In genomic region chr8:4516162-4516561, GRCm38 (mm10) we compare ENCODE assay signal across 8 mouse cellular contexts. TPM values are rescaled to one million over a fixed set of nuclear protein-coding genes. Genes with fewer than 3 reads are reported as not detected.
DNase-seq lines count a peak whose midpoint lies in the region; ATAC-seq and TF ChIP-seq lines count a peak whose summit lies in the region.

No protein-coding gene starts in this region.

- peak; percentile 56 for TF ChIP-seq CTCF in bone marrow, adult 2 months (IDR thresholded peaks at IDR 0.05; ENCODE audit: control insufficient read depth, insufficient read depth, low read length)

- no peaks in the 10 kb centered on the region for H3K27me3 ChIP-seq in midbrain, embryonic 11.5 days (ENCODE audit: control insufficient read depth, insufficient read depth, low read length)

- no peak for ATAC-seq in midbrain, embryonic 11.5 days (ENCODE audit: low FRiP score)

- no peak overlapping the region for H3K27ac ChIP-seq in bone marrow, adult 2 months (ENCODE audit: control insufficient read depth, insufficient read depth, low read depth, low read length, poor library complexity)
- no peak overlapping the region for H3K27ac ChIP-seq in midbrain, embryonic 11.5 days (ENCODE audit: low read depth, low read length)

- no peak overlapping the region for H3K9ac ChIP-seq in midbrain, embryonic 11.5 days (ENCODE audit: low read length)

- H3K9me3 ChIP-seq in midbrain, embryonic 11.5 days (ENCODE audit: control insufficient read depth, low read length) = no peaks in the 10 kb centered on the region

- TF ChIP-seq POLR2A in bone marrow, adult 2 months (IDR thresholded peaks at IDR 0.05; ENCODE audit: borderline replicate concordance, control insufficient read depth, low read depth, low read length) = no peak

- H3K4me2 ChIP-seq in midbrain, embryonic 11.5 days = no peak overlapping the region

- H3K36me3 ChIP-seq in midbrain, embryonic 11.5 days (ENCODE audit: control insufficient read depth, insufficient read depth, low read length) = peaks cover 3% of the 10 kb centered on the region

- H3K4me3 ChIP-seq in bone marrow, adult 2 months (replicated peaks; ENCODE audit: control insufficient read depth, low read depth, low read length) = no peak overlapping the region
- H3K4me3 ChIP-seq in midbrain, embryonic 11.5 days (ENCODE audit: low read depth, low read length) = no peak overlapping the region

- WGBS in bone marrow, adult 2 months = 75% methylated on average over 2 of the region's 2 CpGs
- WGBS in midbrain, embryonic 11.5 days = 83% methylated on average over 2 of the region's 2 CpGs

- peak; percentile 35 to 69 for DNase-seq in heart, adult 18-20 months
- DNase-seq in heart, adult 8-10 months (ENCODE audit: low spot score) = no peak
- peak; percentile 81 for DNase-seq in CD4-positive, CD25-positive, alpha-beta regulatory T cell, adult 2 months (ENCODE audit: low read depth, low spot score)
- peak; percentile 25 for DNase-seq in forelimb bud, embryonic 11.5 days (ENCODE audit: low read depth, low spot score)
- peak; percentile 66 for DNase-seq in kidney, postnatal 10 days
- peak; percentile 79 for DNase-seq in midbrain, embryonic 11.5 days (ENCODE audit: low spot score, missing footprints)
- peak; percentile 61 for DNase-seq in thymus, postnatal 25 days

- H3K4me1 ChIP-seq in bone marrow, adult 2 months (ENCODE audit: control insufficient read depth, insufficient read depth, low read length) = no peaks in the 10 kb centered on the region
- peaks cover 12% of the 10 kb centered on the region for H3K4me1 ChIP-seq in midbrain, embryonic 11.5 days (ENCODE audit: control insufficient read depth, insufficient read depth, low read length)

RNA-seq across cellular contexts. Expression of gene Cers4, which starts 23.3 kb away (rescaled TPM):
- 10 to 100 TPM; 25.1 to 30.9 TPM for total RNA-seq in heart, adult 18-20 months (2021)
- 10 to 100 TPM; 20.7 to 46.5 (median 31.2) TPM for total RNA-seq in heart, adult 8-10 months (2022)
- polyA plus RNA-seq in bone marrow, adult 2 months (2011; ENCODE audit: insufficient read depth, insufficient read length, low replicate concordance, missing spikeins) = 3.0 and 8.1 TPM in 2 replicates
- 12.7 and 15.0 TPM in 2 replicates for polyA plus RNA-seq in midbrain, embryonic 11.5 days (2014; fragmentation: Nextera tagmentation; extraction: Ambion mirVana)
